Mouse (Mus musculus) MEL (cell line): Measurements from ENCODE around the gene Hsp90ab1. TPM values are rescaled to one million over a fixed set of nuclear protein-coding genes. Genes with fewer than 3 reads are reported as not detected.

Experiments used
- DNase-seq: peaks from one replicate; pipeline ENCODE4 v3.0.0; 2011; ENCODE audit warnings: low read depth, low spot score
- H3K27ac ChIP-seq: 2 replicates; pipeline ENCODE4 v1.5.1; 2012; ENCODE audit warnings: low read depth, mild to moderate bottlenecking, control low read depth, low read length, moderate library complexity; ENCODE audit not compliant: control insufficient read depth
- H3K27me3 ChIP-seq, 2 experiments: fragments of 150-350 bp in 1 of 2; sonication (generic) in 1 of 2; 2 replicates each; pipeline ENCODE4 v1.6.1; 2012; ENCODE audit warnings: low read length in 2 of 2, mild to moderate bottlenecking in 2 of 2, improper control_type of control experiment in 1 of 2, moderate library complexity in 1 of 2; ENCODE audit not compliant: insufficient read depth in 2 of 2, control insufficient read depth in 1 of 2
- H3K36me3 ChIP-seq, 2 experiments: 2 replicates each; pipeline ENCODE4 v1.6.1; 2012 to 2014; ENCODE audit warnings: low read length in 2 of 2, improper control_type of control experiment in 1 of 2, inconsistent platforms in 1 of 2, mild to moderate bottlenecking in 1 of 2; ENCODE audit not compliant: insufficient read depth in 2 of 2, control insufficient read depth in 1 of 2
- H3K4me1 ChIP-seq, 2 experiments: fragments of 150-350 bp in 1 of 2; sonication (generic) in 1 of 2; 2 replicates each; pipeline ENCODE4 v1.6.1; 2012; ENCODE audit warnings: low read length in 2 of 2, improper control_type of control experiment in 1 of 2, mild to moderate bottlenecking in 1 of 2; ENCODE audit not compliant: insufficient read depth in 2 of 2, control insufficient read depth in 1 of 2
- H3K4me3 ChIP-seq, 2 experiments: fragments of 150-350 bp in 1 of 2; sonication (generic) in 1 of 2; 2 replicates each; pipeline ENCODE4 v1.5.1; 2012; ENCODE audit warnings: low read depth in 2 of 2, low read length in 2 of 2, mild to moderate bottlenecking in 2 of 2, moderate library complexity in 2 of 2, control low read depth in 1 of 2, improper control_type of control experiment in 1 of 2; ENCODE audit not compliant: control insufficient read depth in 1 of 2, insufficient read depth in 1 of 2
- H3K79me2 ChIP-seq: 2 replicates; pipeline ENCODE4 v1.6.1; 2012; ENCODE audit warnings: mild to moderate bottlenecking, low read length, moderate library complexity; ENCODE audit not compliant: control insufficient read depth, poor library complexity, insufficient read depth
- H3K9ac ChIP-seq: 2 replicates; pipeline ENCODE4 v1.6.1; 2012; ENCODE audit warnings: low read depth, mild to moderate bottlenecking, control low read depth, low read length, moderate library complexity; ENCODE audit not compliant: control insufficient read depth, poor library complexity, severe bottlenecking
- H3K9me3 ChIP-seq: fragments of 150-350 bp; sonication (generic); replicated peaks from 2 replicates; pipeline ENCODE4 v1.6.1; 2012; ENCODE audit warnings: mild to moderate bottlenecking, low read length, improper control_type of control experiment, moderate library complexity; ENCODE audit not compliant: insufficient read depth
- BHLHE40 ChIP-seq: IDR thresholded peaks from 2 replicates; pipeline ENCODE4 v1.6.1; 2012; ENCODE audit warnings: low read depth, mild to moderate bottlenecking, inconsistent platforms, low read length, improper control_type of control experiment, borderline replicate concordance
- CHD1 ChIP-seq: IDR thresholded peaks from 2 replicates; pipeline ENCODE4 v1.6.1; 2012; ENCODE audit warnings: low read depth, mild to moderate bottlenecking, inconsistent platforms, low read length, improper control_type of control experiment
- CHD2 ChIP-seq: IDR thresholded peaks from 2 replicates; pipeline ENCODE4 v1.6.1; 2011; ENCODE audit warnings: low read length, improper control_type of control experiment
- CTCF ChIP-seq, 3 experiments: IDR thresholded peaks in 2 of 3; conservative IDR thresholded peaks in 1 of 3; 2 replicates each; pipeline ENCODE4 v1.5.1; 2011 to 2012; ENCODE audit warnings: low read length in 3 of 3, low read depth in 2 of 3, mild to moderate bottlenecking in 2 of 3, improper control_type of control experiment in 1 of 3, inconsistent platforms in 1 of 3, mixed read lengths in 1 of 3, moderate library complexity in 1 of 3; ENCODE audit not compliant: control insufficient read depth in 1 of 3, insufficient read depth in 1 of 3, poor library complexity in 1 of 3, severe bottlenecking in 1 of 3
- E2F4 ChIP-seq: IDR thresholded peaks from 2 replicates; pipeline ENCODE4 v1.6.1; 2011; ENCODE audit warnings: low read depth, low read length, improper control_type of control experiment, borderline replicate concordance
- ELF1 ChIP-seq: IDR thresholded peaks from 2 replicates; pipeline ENCODE4 v1.6.1; 2014; ENCODE audit warnings: low read depth, mild to moderate bottlenecking, inconsistent platforms, low read length, improper control_type of control experiment, moderate library complexity
- EP300 ChIP-seq, 2 experiments: IDR thresholded peaks; 2 replicates each; pipeline ENCODE4 v1.6.1; 2011; ENCODE audit warnings: improper control_type of control experiment in 2 of 2, low read length in 2 of 2, low read depth in 1 of 2, mild to moderate bottlenecking in 1 of 2
- GABPA ChIP-seq: IDR thresholded peaks from 2 replicates; pipeline ENCODE4 v1.6.1; 2012; ENCODE audit warnings: low read depth, mild to moderate bottlenecking, inconsistent platforms, low read length, improper control_type of control experiment, moderate library complexity
- GATA1 ChIP-seq: IDR thresholded peaks from 2 replicates; pipeline ENCODE4 v1.6.1; 2011; ENCODE audit warnings: low read depth, low read length, improper control_type of control experiment
- HCFC1 ChIP-seq: IDR thresholded peaks from 2 replicates; pipeline ENCODE4 v1.6.1; 2012; ENCODE audit warnings: low read depth, mild to moderate bottlenecking, inconsistent platforms, low read length, improper control_type of control experiment, moderate library complexity
- JUND ChIP-seq: IDR thresholded peaks from 2 replicates; pipeline ENCODE4 v1.6.1; 2011; ENCODE audit warnings: low read depth, mild to moderate bottlenecking, improper control_type of control experiment, low read length
- KAT2A ChIP-seq: conservative IDR thresholded peaks from 2 replicates; pipeline ENCODE4 v1.6.1; 2012; ENCODE audit warnings: low read depth, low read length, improper control_type of control experiment, inconsistent platforms
- MAX ChIP-seq: IDR thresholded peaks from 2 replicates; pipeline ENCODE4 v1.6.1; 2011; ENCODE audit warnings: low read length, improper control_type of control experiment
- MAZ ChIP-seq: IDR thresholded peaks from 2 replicates; pipeline ENCODE4 v1.6.1; 2012; ENCODE audit warnings: low read depth, mild to moderate bottlenecking, inconsistent platforms, low read length, improper control_type of control experiment
- MEF2A ChIP-seq: IDR thresholded peaks from 2 replicates; pipeline ENCODE4 v1.6.1; 2014; ENCODE audit warnings: low read depth, mild to moderate bottlenecking, inconsistent platforms, low read length, improper control_type of control experiment; ENCODE audit not compliant: poor library complexity, insufficient replicate concordance, severe bottlenecking; ENCODE audit errors: extremely low read depth
- MXI1 ChIP-seq: IDR thresholded peaks from 2 replicates; pipeline ENCODE4 v1.6.1; 2011; ENCODE audit warnings: mild to moderate bottlenecking, low read depth, low read length, improper control_type of control experiment
- MYB ChIP-seq: IDR thresholded peaks from 2 replicates; pipeline ENCODE4 v1.6.1; 2011; ENCODE audit warnings: mild to moderate bottlenecking, low read depth, low read length, improper control_type of control experiment
- MYC ChIP-seq: IDR thresholded peaks from 2 replicates; pipeline ENCODE4 v1.6.1; 2011; ENCODE audit warnings: low read depth, mild to moderate bottlenecking, low read length, improper control_type of control experiment, moderate library complexity
- NELFE ChIP-seq: IDR thresholded peaks from 2 replicates; pipeline ENCODE4 v1.6.1; 2011; ENCODE audit warnings: low read depth, low read length, improper control_type of control experiment
- NRF1 ChIP-seq: IDR thresholded peaks from 2 replicates; pipeline ENCODE4 v1.6.1; 2014; ENCODE audit warnings: low read depth, mild to moderate bottlenecking, inconsistent platforms, low read length, improper control_type of control experiment, moderate library complexity; ENCODE audit not compliant: poor library complexity, insufficient read depth, severe bottlenecking
- POLR2A ChIP-seq, 2 experiments: IDR thresholded peaks; 2 replicates each; pipeline ENCODE4 v1.6.1; 2011 to 2012; ENCODE audit warnings: low read length in 2 of 2, mild to moderate bottlenecking in 2 of 2, control low read depth in 1 of 2, improper control_type of control experiment in 1 of 2, low read depth in 1 of 2, moderate library complexity in 1 of 2; ENCODE audit not compliant: control insufficient read depth in 1 of 2, insufficient read depth in 1 of 2, poor library complexity in 1 of 2
- POLR2AphosphoS2 ChIP-seq: IDR thresholded peaks from 2 replicates; pipeline ENCODE4 v1.6.1; 2011; ENCODE audit warnings: low read length, improper control_type of control experiment
- POLR2AphosphoS5 ChIP-seq: IDR thresholded peaks from 2 replicates; pipeline ENCODE4 v1.6.1; 2012; ENCODE audit warnings: low read depth, borderline replicate concordance, mild to moderate bottlenecking, inconsistent platforms, low read length, moderate library complexity, mixed read lengths
- RAD21 ChIP-seq: IDR thresholded peaks from 2 replicates; pipeline ENCODE4 v1.6.1; 2011; ENCODE audit warnings: mild to moderate bottlenecking, low read depth, low read length, improper control_type of control experiment
- RCOR1 ChIP-seq: IDR thresholded peaks from 2 replicates; pipeline ENCODE4 v1.6.1; 2012; ENCODE audit warnings: low read depth, mild to moderate bottlenecking, inconsistent platforms, low read length, improper control_type of control experiment
- SIN3A ChIP-seq: IDR thresholded peaks from 2 replicates; pipeline ENCODE4 v1.6.1; 2012; ENCODE audit warnings: low read length, improper control_type of control experiment, inconsistent platforms
- SMC3 ChIP-seq: IDR thresholded peaks from 2 replicates; pipeline ENCODE4 v1.6.1; 2011; ENCODE audit warnings: low read depth, low read length, improper control_type of control experiment
- TAL1 ChIP-seq: IDR thresholded peaks from 2 replicates; pipeline ENCODE4 v1.6.1; 2012; ENCODE audit warnings: mild to moderate bottlenecking, inconsistent platforms, low read length, moderate library complexity, mixed read lengths
- TBP ChIP-seq: IDR thresholded peaks from 2 replicates; pipeline ENCODE4 v1.8.0; 2011; ENCODE audit warnings: low read depth, low read length, improper control_type of control experiment
- TCF12 ChIP-seq: IDR thresholded peaks from 2 replicates; pipeline ENCODE4 v1.6.1; 2014; ENCODE audit warnings: low read depth, mild to moderate bottlenecking, inconsistent platforms, low read length, improper control_type of control experiment, moderate library complexity
- UBTF ChIP-seq: IDR thresholded peaks from 2 replicates; pipeline ENCODE4 v1.6.1; 2012; ENCODE audit warnings: low read depth, mild to moderate bottlenecking, inconsistent platforms, low read length, improper control_type of control experiment, moderate library complexity, borderline replicate concordance; ENCODE audit not compliant: insufficient read depth
- USF1 ChIP-seq: IDR thresholded peaks from 2 replicates; pipeline ENCODE4 v1.6.1; 2014; ENCODE audit warnings: low read depth, mild to moderate bottlenecking, inconsistent platforms, low read length, improper control_type of control experiment, moderate library complexity
- USF2 ChIP-seq, 2 experiments: IDR thresholded peaks; 2 replicates each; pipeline ENCODE4 v1.6.1; 2011 to 2012; ENCODE audit warnings: improper control_type of control experiment in 2 of 2, low read length in 2 of 2, borderline replicate concordance in 1 of 2, inconsistent platforms in 1 of 2, low read depth in 1 of 2, mild to moderate bottlenecking in 1 of 2; ENCODE audit not compliant: insufficient read depth in 1 of 2
- ZC3H11A ChIP-seq: IDR thresholded peaks from 2 replicates; pipeline ENCODE4 v1.6.1; 2012; ENCODE audit warnings: low read depth, mild to moderate bottlenecking, inconsistent platforms, low read length, improper control_type of control experiment
- ZKSCAN1 ChIP-seq: IDR thresholded peaks from 2 replicates; pipeline ENCODE4 v1.6.1; 2012; ENCODE audit warnings: low read depth, mild to moderate bottlenecking, inconsistent platforms, low read length, improper control_type of control experiment, moderate library complexity
- ZMIZ1 ChIP-seq: IDR thresholded peaks from 2 replicates; pipeline ENCODE4 v1.6.1; 2012; ENCODE audit warnings: low read depth, mild to moderate bottlenecking, inconsistent platforms, low read length, improper control_type of control experiment, moderate library complexity
- ZNF384 ChIP-seq: IDR thresholded peaks from 2 replicates; pipeline ENCODE4 v1.6.1; 2012; ENCODE audit warnings: low read depth, mild to moderate bottlenecking, inconsistent platforms, low read length, improper control_type of control experiment
- polyA plus RNA-seq, 2 experiments: library from polyadenylated mRNA; stranded (reverse) in 1 of 2; unstranded in 1 of 2; fragments of >175 nt in 1 of 2; fragments of >200 nt in 1 of 2; gene quantifications; 2 replicates each; pipeline versions ENCODE4 v1.2.1 to v1.2.4; 2012; ENCODE audit warnings: low replicate concordance in 2 of 2, low read depth in 1 of 2; ENCODE audit not compliant: insufficient read length in 2 of 2, insufficient read depth in 1 of 2, missing spikeins in 1 of 2
- total RNA-seq: library from RNA; depleted of rRNA; stranded (reverse); fragments of 300-350 nt; gene quantifications from 2 replicates; pipeline ENCODE4 v1.2.3, GENCODE M21; 2012

The Hsp90ab1 gene
- total and polyA plus RNA-seq, 3 experiments: 1,032 to 27,726 (median 4,130) TPM

GRCm38 (mm10) chr17:45573780-45574123, 681 bp upstream of the Hsp90ab1 start:
- H3K79me2 ChIP-seq: peaks cover 38% of the 10 kb centered on the region
- DNase-seq: peak; percentile 98
- H3K27ac ChIP-seq: peak overlapping the region; percentile 80
- peaks cover 6 to 35% of the 10 kb centered on the region in 2 experiments for H3K4me1 ChIP-seq
- H3K9me3 ChIP-seq: no peaks in the 10 kb centered on the region
- no peaks in the 10 kb centered on the region for H3K27me3 ChIP-seq
- peak overlapping the region; percentile 65 to 96 for H3K4me3 ChIP-seq
- peak overlapping the region; percentile 94 for H3K9ac ChIP-seq
- peaks cover 23 to 30% of the 10 kb centered on the region in 2 experiments for H3K36me3 ChIP-seq
- TF ChIP-seq SMC3 (no peak), RCOR1 (0 out of 2 replicates have a peak, but pooled peaks have one; percentile 26), ZNF384 (peak; percentile 97), EP300 (IDR thresholded peaks at IDR 0.05; ENCODE audit: low read depth in 1 of 2, low read length in 2 of 2) (peak in 1 of 2 experiments; percentile 38; a peak in 1 of 4 replicates), USF2 (IDR thresholded peaks at IDR 0.05; ENCODE audit: borderline replicate concordance in 1 of 2, insufficient read depth in 1 of 2, low read depth in 1 of 2, low read length in 2 of 2) (no peak), MYB (no peak), E2F4 (peak; percentile 43; the same call in 1 of the 2 replicates), CHD1 (no peak), NELFE (peak; percentile 62), NRF1 (0 out of 2 replicates have a peak, but pooled peaks have one; percentile 15), BHLHE40 (peak; percentile 30; the same call in 1 of the 2 replicates), GATA1 (0 out of 2 replicates have a peak, but pooled peaks have one; percentile 10), ZC3H11A (no peak), POLR2AphosphoS5 (no peak), JUND (no peak), ZKSCAN1 (no peak), MAX (no peak; the same call in 1 of the 2 replicates), HCFC1 (peak; percentile 76), MAZ (peak; percentile 99), TCF12 (peak; percentile 79), UBTF (no peak), TBP (peak; percentile 93), ZMIZ1 (no peak), RAD21 (no peak), CTCF (IDR thresholded peaks at IDR 0.05 in 2 of 3, conservative IDR thresholded peaks at IDR 0.05 in 1 of 3; ENCODE audit: control insufficient read depth in 1 of 3, insufficient read depth in 1 of 3, low read depth in 2 of 3, low read length in 3 of 3, poor library complexity in 1 of 3, severe bottlenecking in 1 of 3) (no peak), ELF1 (peak; percentile 42; the same call in 1 of the 2 replicates), POLR2AphosphoS2 (no peak), MYC (0 out of 2 replicates have a peak, but pooled peaks have one; percentile 38), MEF2A (no peak), USF1 (no peak; the same call in 1 of the 2 replicates), POLR2A (IDR thresholded peaks at IDR 0.05; ENCODE audit: control insufficient read depth in 1 of 2, insufficient read depth in 1 of 2, low read depth in 1 of 2, low read length in 2 of 2, poor library complexity in 1 of 2) (peak in 1 of 2 experiments; percentile 50; a peak in 3 of 4 replicates), GABPA (no peak), TAL1 (no peak), MXI1 (peak; percentile 44; the same call in 1 of the 2 replicates), KAT2A (peak; percentile 84), CHD2 (peak; percentile 44; the same call in 1 of the 2 replicates), SIN3A (peak; percentile 71)
